Mouse (Mus musculus) stomach, postnatal 0 days (tissue): ENCODE results near the gene 4930562C15Rik. TPM values are rescaled to one million over a fixed set of nuclear protein-coding genes. Genes with fewer than 3 reads are reported as not detected.
A peak's percentile ranks its signal among the peaks of the same experiment; 100 is the strongest.

Experiments used
- ATAC-seq: fragments of 200-750 bp; cut with Nextera tagmentation; 2 replicates; pipeline ENCODE4 v1.8.0; 2017; ENCODE audit not compliant: low FRiP score, low TSS enrichment
- DNase-seq: peaks from one replicate; pipeline ENCODE4 v3.0.0-alpha.2; 2016; ENCODE audit warnings: low spot score
- H3K27ac ChIP-seq: fragments of 300-500 bp; sonication (generic); replicated peaks from 2 replicates; pipeline ENCODE4 v1.5.1; 2014; ENCODE audit warnings: mild to moderate bottlenecking, control low read depth
- H3K27me3 ChIP-seq: fragments of 300-500 bp; sonication (generic); 2 replicates; pipeline ENCODE4 v1.6.1; 2014; ENCODE audit warnings: low read length; ENCODE audit not compliant: control insufficient read depth, insufficient read depth
- H3K36me3 ChIP-seq: fragments of 300-500 bp; sonication (generic); 2 replicates; pipeline ENCODE4 v1.6.1; 2014; ENCODE audit warnings: low read length, mixed read lengths; ENCODE audit not compliant: control insufficient read depth, insufficient read depth
- H3K4me1 ChIP-seq: fragments of 300-500 bp; sonication (generic); replicated peaks from 2 replicates; pipeline ENCODE4 v1.6.1; 2014; ENCODE audit warnings: antibody characterized with exemption; ENCODE audit not compliant: control insufficient read depth, insufficient read depth
- H3K4me2 ChIP-seq: fragments of 300-500 bp; sonication (generic); replicated peaks from 2 replicates; pipeline ENCODE4 v1.6.1; 2014; ENCODE audit warnings: low read depth, mild to moderate bottlenecking, control low read depth, moderate library complexity
- H3K4me3 ChIP-seq: fragments of 300-500 bp; sonication (generic); 2 replicates; pipeline ENCODE4 v1.5.1; 2014; ENCODE audit warnings: low read depth, low read length, control low read depth
- H3K9ac ChIP-seq: fragments of 300-500 bp; sonication (generic); 2 replicates; pipeline ENCODE4 v1.6.1; 2014; ENCODE audit warnings: mild to moderate bottlenecking, low read length, control low read depth, mixed read lengths
- H3K9me3 ChIP-seq: fragments of 300-500 bp; sonication (generic); 2 replicates; pipeline ENCODE4 v1.6.1; 2016; ENCODE audit warnings: low read length; ENCODE audit not compliant: control insufficient read depth
- CTCF ChIP-seq: IDR thresholded peaks from 2 replicates; pipeline ENCODE4 v1.5.1; 2016; ENCODE audit warnings: antibody characterized with exemption, low read depth, mild to moderate bottlenecking, moderate library complexity
- EP300 ChIP-seq: optimal IDR thresholded peaks from 2 replicates; pipeline ENCODE3; 2016; ENCODE audit warnings: antibody characterized with exemption
- WGBS: fragments of 180-500 bp; shearing (Covaris S2); extraction: QIAGEN DNeasy Blood & Tissue Kit; methylation state at CpG from one replicate; pipeline ENCODE4 v1.1.7; 2014; 5-methylcytosine and 5-hydroxymethylcytosine counted together
- polyA plus RNA-seq: library from polyadenylated mRNA; unstranded; fragments of >200 nt; fragmentation: Nextera tagmentation; extraction: Ambion mirVana; gene quantifications from 2 replicates; pipeline ENCODE4 v1.2.1, GENCODE M21; 2015

4930562C15Rik gene
- polyA plus RNA-seq, 1 experiment from 2014 or later = 0.32 TPM

DNA sequence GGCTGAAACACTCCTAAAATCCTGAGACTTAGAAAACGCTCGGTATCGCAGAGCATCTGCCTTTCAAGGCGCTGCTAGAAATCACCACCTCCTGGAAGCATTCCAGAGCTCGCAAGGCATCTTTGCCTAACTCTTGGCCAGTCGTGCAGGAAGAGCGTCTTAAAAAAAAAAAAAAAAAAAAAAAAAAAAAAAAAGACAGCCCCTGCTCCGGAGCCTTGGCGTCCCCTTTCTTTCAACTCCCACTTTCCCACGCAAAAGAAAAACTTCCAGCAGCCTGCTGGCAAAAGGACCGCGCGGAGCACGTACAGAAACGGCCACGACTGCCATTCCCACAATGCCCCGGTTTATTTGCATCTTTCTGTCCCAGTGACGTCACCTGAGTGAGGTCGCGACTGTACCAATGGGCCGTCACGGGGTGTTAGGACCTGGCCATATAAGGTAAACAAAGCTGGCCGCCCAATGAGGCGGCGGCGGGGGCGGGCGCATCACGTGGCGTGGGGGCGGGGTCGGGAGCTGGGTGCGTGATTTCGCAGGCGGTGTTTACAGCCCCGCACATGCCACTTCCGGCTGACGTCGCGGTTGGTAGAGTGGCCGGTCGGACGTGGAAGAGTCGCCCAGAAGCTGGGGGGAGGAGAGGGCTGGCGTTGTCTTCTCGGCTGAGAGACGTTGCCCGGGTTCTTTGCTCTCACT lies 45.1 kb downstream of the 4930562C15Rik start, which contains the start of gene Ubald1:
Gene Ubald1, minus strand, starts transcription at position 180 of the 690 bp plus-strand sequence.
- DNase-seq = peak; percentile 99
- no peaks in the 10 kb centered on the region for H3K9me3 ChIP-seq
- H3K4me3 ChIP-seq = peak within 1 kb of the TSS; percentile 89
- peak within 1 kb of the TSS; percentile 99 for H3K27ac ChIP-seq
- H3K9ac ChIP-seq = peak within 1 kb of the TSS; percentile 93
- 1% methylated on average over 47 of the region's 48 CpGs for WGBS
- TF ChIP-seq EP300 (peak; percentile 85), CTCF (no peak)
- peak; percentile 84 for ATAC-seq
- H3K4me1 ChIP-seq = peaks cover 7% of the 10 kb centered on the region
- peak within 1 kb of the TSS; percentile 89 for H3K4me2 ChIP-seq
- no peaks in the 10 kb centered on the region for H3K27me3 ChIP-seq
- no peaks in the 10 kb centered on the region for H3K36me3 ChIP-seq

DNA sequence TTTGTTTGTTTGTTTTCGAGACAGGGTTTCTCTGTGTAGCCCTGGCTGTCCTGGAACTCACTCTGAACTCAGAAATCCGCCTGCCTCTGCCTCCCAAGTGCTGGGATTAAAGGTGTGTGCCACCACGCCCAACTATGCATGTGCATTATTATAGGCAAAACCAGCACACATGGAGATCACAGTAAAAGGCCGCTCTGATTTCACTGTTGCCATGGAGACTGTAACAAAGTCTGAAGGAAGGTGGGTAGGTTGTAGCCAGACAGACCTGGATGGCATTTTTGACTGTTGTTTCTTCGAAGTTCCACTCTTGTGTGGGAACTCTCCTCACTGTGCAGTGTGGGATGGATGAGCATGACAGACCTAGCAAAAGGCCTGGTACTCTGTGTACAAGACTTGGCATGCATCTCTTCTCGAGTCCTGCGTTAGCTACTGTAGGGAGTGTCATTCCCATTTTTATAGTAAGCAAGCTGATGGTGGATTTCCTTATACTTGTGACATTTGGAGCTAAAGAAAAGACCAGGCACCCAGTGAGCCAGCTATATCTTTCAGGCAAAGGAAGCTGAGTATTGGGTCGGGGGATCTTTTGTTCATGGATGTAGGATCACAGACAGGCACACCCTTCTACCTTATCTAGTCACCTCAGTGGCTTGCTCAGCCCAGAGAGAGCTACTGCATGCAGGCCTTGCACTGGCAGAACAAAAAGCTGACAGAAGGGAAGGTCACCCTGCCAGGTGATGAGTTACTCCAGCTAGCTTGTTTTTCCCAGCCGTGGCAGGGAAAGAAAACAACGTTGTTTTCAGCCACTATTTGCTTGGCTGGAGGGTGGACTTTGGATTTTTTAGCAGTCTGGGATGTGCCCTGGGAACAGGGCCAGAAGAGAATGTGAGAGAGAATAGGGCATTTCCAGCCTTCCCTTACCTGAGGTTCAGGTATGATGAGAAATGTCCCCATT lies 46.5 kb downstream of the 4930562C15Rik start:
- DNase-seq (no peak), ATAC-seq (no peak)
- Histone ChIP-seq H3K9me3 (no peaks in the 10 kb centered on the region), H3K4me2 (peak overlapping the region; percentile 62), H3K4me1 (peaks cover 3% of the 10 kb centered on the region), H3K27me3 (no peaks in the 10 kb centered on the region), H3K4me3 (peak overlapping the region; percentile 89), H3K9ac (peak overlapping the region; percentile 93; the same call in 1 of the 2 replicates), H3K36me3 (no peaks in the 10 kb centered on the region), H3K27ac (peak overlapping the region; percentile 98)
- TF ChIP-seq CTCF (no peak), EP300 (no peak)
- WGBS = 53% methylated on average over 10 of the region's 10 CpGs

DNA sequence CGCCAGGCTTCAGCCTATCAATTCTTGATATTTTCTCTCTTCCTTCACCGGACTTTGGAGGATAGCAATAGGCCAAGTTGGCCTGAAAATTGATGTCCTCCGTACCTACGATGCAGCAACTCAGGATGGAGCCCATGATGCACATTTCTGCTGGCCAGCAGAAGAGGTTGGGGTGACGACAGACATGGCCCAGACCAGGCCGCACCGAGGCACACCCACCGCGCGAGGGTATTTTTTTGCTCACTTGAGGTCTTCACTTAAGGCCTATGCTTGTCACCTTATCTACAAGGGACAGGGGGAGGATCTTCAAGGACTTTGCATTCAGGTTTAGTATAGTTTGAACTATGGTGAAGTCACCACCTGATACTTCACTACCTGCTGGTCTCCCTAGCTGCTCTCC lies 49.7 kb downstream of the 4930562C15Rik start:
- H3K27ac ChIP-seq = no peak overlapping the region; the same call in 1 of the 2 replicates

DNA sequence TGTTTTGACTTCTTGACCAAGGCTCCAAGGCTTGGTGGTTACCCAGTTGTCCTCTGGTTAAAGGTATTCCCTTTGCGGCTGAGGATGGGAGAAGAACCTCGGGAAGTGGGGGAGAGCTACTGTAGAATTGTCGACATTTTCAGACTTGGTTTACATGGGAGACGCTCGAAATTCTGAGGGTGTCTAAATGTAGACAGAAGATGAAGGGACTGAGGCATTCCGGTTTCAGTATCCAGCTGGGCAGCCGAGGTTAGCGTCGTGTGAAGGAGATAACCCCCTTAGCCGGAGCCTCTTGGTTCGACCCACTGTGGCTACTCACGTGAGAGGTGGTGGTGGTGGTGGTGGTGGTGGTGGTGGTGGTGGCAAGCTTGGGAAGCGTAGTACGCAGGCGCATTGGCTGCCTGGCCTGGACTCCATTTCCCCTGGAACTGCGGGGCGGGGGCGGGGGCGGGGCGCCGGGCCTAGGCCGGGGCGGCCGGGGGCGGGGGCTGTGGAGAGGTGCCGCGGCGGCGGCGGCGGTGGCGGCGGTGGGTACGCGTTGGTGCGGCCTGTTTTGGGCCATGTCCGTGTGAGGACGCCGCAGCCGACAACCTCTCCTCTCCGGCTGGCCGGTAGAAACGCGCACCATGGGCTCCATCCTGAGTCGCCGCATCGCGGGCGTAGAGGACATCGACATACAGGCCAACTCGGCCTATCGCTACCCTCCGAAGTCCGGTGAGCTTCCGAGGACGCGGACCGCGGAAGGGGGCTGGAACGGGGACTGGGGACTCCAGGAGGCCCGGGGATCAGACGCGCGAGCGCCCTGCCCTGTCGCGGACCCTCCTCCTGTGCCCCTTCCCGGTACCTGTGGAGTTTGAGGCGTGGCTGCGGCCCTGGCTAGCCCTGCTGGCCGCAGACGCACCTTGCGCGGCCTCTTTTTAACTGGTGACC lies 50.8 kb downstream of the 4930562C15Rik start, which contains the start of gene Mgrn1:
Gene Mgrn1, plus strand, starts transcription at position 490 of the 930 bp plus-strand sequence.
- Histone ChIP-seq H3K27me3 (no peaks in the 10 kb centered on the region), H3K36me3 (no peaks in the 10 kb centered on the region), H3K4me2 (peak within 1 kb of the TSS; percentile 87), H3K9me3 (no peaks in the 10 kb centered on the region), H3K4me1 (peaks cover 3% of the 10 kb centered on the region), H3K27ac (peak within 1 kb of the TSS; percentile 93), H3K4me3 (peak within 1 kb of the TSS; percentile 92), H3K9ac (peak within 1 kb of the TSS; percentile 89)
- DNase-seq (peak; percentile 93), ATAC-seq (peak; percentile 87)
- under 1% methylated on average over 47 of the region's 74 CpGs for WGBS
- no peak for TF ChIP-seq CTCF
- TF ChIP-seq EP300 = peak; percentile 80

More for the DNA sequence above, 49.7 kb downstream of the 4930562C15Rik start:
- H3K27me3 ChIP-seq = no peaks in the 10 kb centered on the region
- H3K36me3 ChIP-seq = no peaks in the 10 kb centered on the region
- H3K4me1 ChIP-seq = peaks cover 3% of the 10 kb centered on the region
- no peak for DNase-seq
- TF ChIP-seq EP300 = no peak
- no peak for TF ChIP-seq CTCF
- 91% methylated on average over 10 of the region's 10 CpGs for WGBS
- H3K4me3 ChIP-seq = no peak overlapping the region
- no peak overlapping the region for H3K9ac ChIP-seq
- no peak for ATAC-seq
- H3K9me3 ChIP-seq = no peaks in the 10 kb centered on the region
- H3K4me2 ChIP-seq = no peak overlapping the region

DNA sequence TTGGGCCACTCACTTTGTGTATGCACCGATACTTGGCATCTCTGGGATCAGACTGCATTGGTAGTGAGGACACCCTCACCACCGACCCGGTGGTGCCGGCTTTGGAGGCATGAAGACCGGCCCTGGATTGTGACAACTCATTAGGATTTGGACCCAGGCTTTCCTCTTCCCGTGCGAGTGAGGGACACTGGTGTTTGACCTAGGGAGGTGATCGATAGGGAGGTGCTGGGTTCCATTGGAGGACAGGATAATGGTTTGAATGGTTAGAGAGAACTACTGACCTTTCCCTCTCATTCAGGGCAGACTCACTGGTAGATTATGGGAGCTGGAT lies 51.4 kb downstream of the 4930562C15Rik start:
- Histone ChIP-seq H3K27me3 (no peaks in the 10 kb centered on the region), H3K9me3 (no peaks in the 10 kb centered on the region), H3K9ac (peak overlapping the region; percentile 89), H3K4me2 (peak overlapping the region; percentile 87), H3K4me1 (peaks cover 3% of the 10 kb centered on the region), H3K36me3 (no peaks in the 10 kb centered on the region), H3K27ac (peak overlapping the region; percentile 93), H3K4me3 (peak overlapping the region; percentile 92)
- TF ChIP-seq CTCF (no peak), EP300 (no peak)
- DNase-seq (no peak), ATAC-seq (no peak)
- WGBS = 0% methylated on average over 8 of the region's 8 CpGs
